12 mouse cellular contexts compared by ENCODE assay signal in the genomic region with DNA sequence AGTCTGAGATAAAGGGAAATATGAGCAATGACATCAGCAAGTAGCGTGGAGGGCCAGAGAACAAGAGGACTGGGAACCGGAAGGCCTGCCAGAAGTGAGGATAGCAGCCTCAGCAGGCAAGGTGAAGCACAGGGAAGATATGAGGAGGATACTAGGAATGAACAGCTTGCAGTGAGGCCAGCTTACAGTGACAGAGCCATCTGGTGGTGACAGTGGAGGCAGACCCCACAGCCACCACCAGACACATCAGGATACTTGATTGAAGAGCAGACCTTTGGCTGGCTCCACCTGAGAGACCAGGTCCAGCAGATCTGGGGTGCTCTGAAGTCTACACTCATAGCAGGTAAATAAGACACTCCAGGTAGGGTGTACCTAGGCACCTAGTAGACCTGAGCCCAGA. TPM values are rescaled to one million over a fixed set of nuclear protein-coding genes. Genes with fewer than 3 reads are reported as not detected.
DNase-seq lines count a peak whose midpoint lies in the region; ATAC-seq and TF ChIP-seq lines count a peak whose summit lies in the region.
"Had no signal": no experiment of that assay in that cellular context is flagged by ENCODE, and none has a peak within 500 bp of the region (broad histone marks: within the 10 kb centered on the region; RNA-seq: fewer than 3 reads in every experiment).

No protein-coding gene starts in this region.

- DNase-seq in gastrocnemius, adult 2 months, result no peak
- no peak for DNase-seq in gastrocnemius, postnatal 14 days
- DNase-seq in limb, embryonic 10.5 days (ENCODE audit: low spot score), result no peak
- no peak for DNase-seq in adrenal gland, postnatal 10 days

- no peak overlapping the region for H3K4me2 ChIP-seq in limb, embryonic 13.5 days (replicated peaks)

- no peak for TF ChIP-seq POLR2A in ES-Bruce4 (IDR thresholded peaks at IDR 0.05; ENCODE audit: insufficient read depth, low read length)
- no peak for TF ChIP-seq POLR2A in embryonic fibroblast, embryonic 13.5 days (IDR thresholded peaks at IDR 0.05; ENCODE audit: low read depth, low read length)

- ATAC-seq in limb, embryonic 13.5 days (ENCODE audit: low FRiP score, low read depth), result 0 out of 2 replicates have a peak, but pooled peaks have one; percentile 28
- no peak for ATAC-seq in activated CD4-positive, CD25-positive, alpha-beta regulatory T cell, adult 4 months
- ATAC-seq: forebrain, embryonic 14.5 days had no signal

- peaks cover 15% of the 10 kb centered on the region for H3K4me1 ChIP-seq in limb, embryonic 13.5 days
- peaks cover 15% of the 10 kb centered on the region for H3K4me1 ChIP-seq in limb, embryonic 10.5 days
- no peaks in the 10 kb centered on the region for H3K4me1 ChIP-seq in ES-Bruce4 (ENCODE audit: control insufficient read depth, insufficient read depth, low read length)
- H3K4me1 ChIP-seq in embryonic fibroblast, embryonic 13.5 days (ENCODE audit: control insufficient read depth, insufficient read depth, low read length), result no peaks in the 10 kb centered on the region

- TF ChIP-seq EP300 in ES-Bruce4 (IDR thresholded peaks at IDR 0.05; ENCODE audit: insufficient read depth, low read depth, low read length), result no peak

- H3K9me3 ChIP-seq in limb, embryonic 13.5 days, result no peaks in the 10 kb centered on the region
- H3K9me3 ChIP-seq in limb, embryonic 10.5 days (replicated peaks), result no peaks in the 10 kb centered on the region
- H3K9me3 ChIP-seq in ES-Bruce4 (replicated peaks; ENCODE audit: control insufficient read depth, insufficient read depth, low read length, poor library complexity, severe bottlenecking), result no peaks in the 10 kb centered on the region

- TF ChIP-seq CTCF in gastrocnemius, adult 2 months (IDR thresholded peaks at IDR 0.05), result peak; percentile 44
- TF ChIP-seq CTCF in ES-Bruce4 (IDR thresholded peaks at IDR 0.05; ENCODE audit: low read depth, low read length), result peak; percentile 62
- TF ChIP-seq CTCF in embryonic fibroblast, embryonic 13.5 days (IDR thresholded peaks at IDR 0.05; ENCODE audit: borderline replicate concordance, insufficient read depth, low read length), result peak; percentile 64; the same call in 1 of the 2 replicates

- no peaks in the 10 kb centered on the region for H3K27me3 ChIP-seq in limb, embryonic 13.5 days
- H3K27me3 ChIP-seq in limb, embryonic 10.5 days (ENCODE audit: low read depth, poor library complexity, severe bottlenecking), result no peaks in the 10 kb centered on the region
- no peaks in the 10 kb centered on the region for H3K27me3 ChIP-seq in ES-Bruce4 (ENCODE audit: control insufficient read depth, insufficient read depth, low read length, poor library complexity, severe bottlenecking)

- intact Hi-C loops in gastrocnemius, adult 2 months (cut with DNase I), result no loop called here
- intact Hi-C loops in gastrocnemius, postnatal 14 days (cut with DNase I; ENCODE audit: low total_unique reads), result no loop called here

- WGBS in limb, embryonic 13.5 days, result 90% methylated on average over 2 of the region's 2 CpGs
- WGBS in limb, embryonic 10.5 days, result 81% methylated on average over 2 of the region's 2 CpGs

- H3K27ac ChIP-seq in gastrocnemius, adult 2 months, result no peak overlapping the region
- no peak overlapping the region for H3K27ac ChIP-seq in limb, embryonic 13.5 days
- H3K27ac ChIP-seq in limb, embryonic 10.5 days, result no peak overlapping the region
- no peak overlapping the region for H3K27ac ChIP-seq in ES-Bruce4 (ENCODE audit: insufficient read depth, low read length)
- H3K27ac ChIP-seq in embryonic fibroblast, embryonic 13.5 days (ENCODE audit: insufficient read depth, low read length), result no peak overlapping the region

- no peak overlapping the region for H3K4me3 ChIP-seq in gastrocnemius, adult 2 months
- no peak overlapping the region for H3K4me3 ChIP-seq in limb, embryonic 13.5 days
- H3K4me3 ChIP-seq in limb, embryonic 10.5 days, result no peak overlapping the region
- no peak overlapping the region for H3K4me3 ChIP-seq in ES-Bruce4 (ENCODE audit: low read depth, low read length)
- no peak overlapping the region for H3K4me3 ChIP-seq in embryonic fibroblast, embryonic 13.5 days (ENCODE audit: insufficient read depth, low read length)

- H3K9ac ChIP-seq in limb, embryonic 13.5 days, result no peak overlapping the region
- no peak overlapping the region for H3K9ac ChIP-seq in ES-Bruce4 (ENCODE audit: low read depth, poor library complexity, severe bottlenecking)

- 0 out of 2 replicates have a peak, but pooled peaks cover 7% of the 10 kb centered on the region for H3K36me3 ChIP-seq in limb, embryonic 13.5 days
- H3K36me3 ChIP-seq in limb, embryonic 10.5 days, result no peaks in the 10 kb centered on the region
- H3K36me3 ChIP-seq in ES-Bruce4 (ENCODE audit: control insufficient read depth, insufficient read depth, low read length, poor library complexity, severe bottlenecking), result no peaks in the 10 kb centered on the region

RNA-seq across cellular contexts. Expression of a gene that starts 15.7 kb away (rescaled TPM):
- not detected for total RNA-seq in gastrocnemius, adult 2 months (2021)
- total RNA-seq in gastrocnemius, postnatal 14 days (2021), result not detected
- polyA plus RNA-seq in limb, embryonic 13.5 days (2015; fragmentation: Nextera tagmentation; extraction: Ambion mirVana), result not detected in 2 replicates
- polyA plus RNA-seq in limb, embryonic 10.5 days (2016; fragmentation: Nextera tagmentation; extraction: Ambion mirVana), result not detected in 2 replicates
- polyA plus RNA-seq in ES-Bruce4 (2011; ENCODE audit: insufficient read depth, insufficient read length, low read depth, missing spikeins), result not detected in 2 replicates
- not detected in 2 replicates for polyA plus RNA-seq in embryonic fibroblast, embryonic 13.5 days (2011; ENCODE audit: insufficient read length, low read depth, missing spikeins)
- not detected for total RNA-seq in adrenal gland, postnatal 10 days (2021)
- polyA plus RNA-seq in activated CD4-positive, CD25-positive, alpha-beta regulatory T cell, adult 4 months (2017; shearing (Covaris generic)), result not detected
- total RNA-seq: ES-E14; hematopoietic stem cell, adult 5-6 weeks; monocyte, adult 5-6 weeks had no signal
- polyA plus RNA-seq: forebrain, embryonic 14.5 days had no signal

RNA-seq across cellular contexts. Expression of a gene that starts 31.1 kb away (rescaled TPM):
- 10 to 100 TPM; 15.2 to 22.4 TPM for total RNA-seq in gastrocnemius, adult 2 months (2021)
- total RNA-seq in gastrocnemius, postnatal 14 days (2021), result 10 to 100 TPM; 17.3 to 17.9 TPM
- 186 and 192 TPM in 2 replicates for polyA plus RNA-seq in limb, embryonic 13.5 days (2015; fragmentation: Nextera tagmentation; extraction: Ambion mirVana)
- 276 and 312 TPM in 2 replicates for polyA plus RNA-seq in limb, embryonic 10.5 days (2016; fragmentation: Nextera tagmentation; extraction: Ambion mirVana)
- 152 and 155 TPM in 2 replicates for polyA plus RNA-seq in ES-Bruce4 (2011; ENCODE audit: insufficient read depth, insufficient read length, low read depth, missing spikeins)
- 49.5 and 49.6 TPM in 2 replicates for polyA plus RNA-seq in embryonic fibroblast, embryonic 13.5 days (2011; ENCODE audit: insufficient read length, low read depth, missing spikeins)
- total RNA-seq in adrenal gland, postnatal 10 days (2021), result 10 to 100 TPM; 38.6 to 43.8 TPM
- 100 to 1,000 TPM; 133 to 154 TPM for polyA plus RNA-seq in activated CD4-positive, CD25-positive, alpha-beta regulatory T cell, adult 4 months (2017; shearing (Covaris generic))

RNA-seq across cellular contexts. Expression of a gene that starts 51.7 kb away (rescaled TPM):
- total RNA-seq in gastrocnemius, adult 2 months (2021), result 10 to 100 TPM; 26.5 to 35.1 TPM
- 10 to 100 TPM; 23.9 to 24.3 TPM for total RNA-seq in gastrocnemius, postnatal 14 days (2021)
- 121 and 128 TPM in 2 replicates for polyA plus RNA-seq in limb, embryonic 13.5 days (2015; fragmentation: Nextera tagmentation; extraction: Ambion mirVana)
- 83.0 and 83.5 TPM in 2 replicates for polyA plus RNA-seq in limb, embryonic 10.5 days (2016; fragmentation: Nextera tagmentation; extraction: Ambion mirVana)
- polyA plus RNA-seq in ES-Bruce4 (2011; ENCODE audit: insufficient read depth, insufficient read length, low read depth, missing spikeins), result 33.3 and 42.9 TPM in 2 replicates
- 92.0 and 103 TPM in 2 replicates for polyA plus RNA-seq in embryonic fibroblast, embryonic 13.5 days (2011; ENCODE audit: insufficient read length, low read depth, missing spikeins)
- 10 to 100 TPM; 65.2 to 79.5 TPM for total RNA-seq in adrenal gland, postnatal 10 days (2021)
- 100 to 1,000 TPM; 188 to 201 TPM for polyA plus RNA-seq in activated CD4-positive, CD25-positive, alpha-beta regulatory T cell, adult 4 months (2017; shearing (Covaris generic))
